Mouse (Mus musculus): Measurements from ENCODE around the gene Lad1.

The Lad1 gene

DNA sequence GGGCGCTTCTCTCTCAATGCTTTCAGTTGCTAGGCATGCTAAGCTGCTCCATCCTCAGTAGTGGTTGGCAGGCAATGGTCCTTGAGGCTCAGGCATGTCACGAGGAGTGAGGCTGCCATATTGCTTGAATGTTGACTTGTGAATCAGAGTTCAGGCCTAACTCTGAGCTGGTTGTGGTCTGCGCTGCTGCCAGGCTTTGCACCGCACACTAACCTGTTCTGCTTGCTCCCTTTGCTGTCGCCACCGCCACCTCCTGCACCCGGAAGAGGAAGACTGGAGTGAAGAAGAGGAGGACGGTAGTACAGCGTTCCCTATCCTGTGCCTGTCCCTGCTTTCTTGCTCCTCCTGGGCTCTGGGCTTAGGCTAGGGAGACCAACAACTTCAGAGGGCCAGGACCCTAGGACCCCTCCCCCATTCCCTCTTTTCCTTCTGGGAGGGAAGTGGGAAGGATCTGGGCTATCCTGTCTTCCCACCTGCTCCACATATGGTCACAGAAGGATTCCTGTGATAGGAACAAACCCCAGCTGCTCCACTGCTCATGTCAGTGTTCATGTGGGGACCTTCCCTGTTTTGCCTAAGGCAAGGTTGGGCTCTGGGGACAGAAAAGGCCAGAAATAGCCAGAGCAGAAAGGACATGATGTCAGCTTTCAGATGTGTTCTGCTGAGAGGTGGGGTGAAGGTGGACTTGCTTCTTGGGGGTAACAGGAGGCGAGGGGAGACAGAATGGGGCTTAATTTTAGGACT, 25.3 kb downstream of the Lad1 start:
- no peak for TF ChIP-seq NANOG (IDR thresholded peaks at IDR 0.05; ENCODE audit: borderline replicate concordance, low read length)
- TF ChIP-seq CTCF (conservative IDR thresholded peaks at IDR 0.05; ENCODE audit: low read length) = no peak
- no peak for TF ChIP-seq POU5F1 (IDR thresholded peaks at IDR 0.05; ENCODE audit: borderline replicate concordance, low read length)
- Histone ChIP-seq H3K4me3 (replicated peaks; ENCODE audit: low read length) (no peak overlapping the region), H3K4me1 (replicated peaks; ENCODE audit: low read depth, low read length) (peaks cover 13% of the 10 kb centered on the region; the same call in 1 of the 2 replicates), H3K27me3 (ENCODE audit: insufficient read depth, low read length) (peaks cover 38% of the 10 kb centered on the region), H3K9me3 (ENCODE audit: low read length) (peaks cover 6% of the 10 kb centered on the region; the same call in 1 of the 2 replicates), H3K36me3 (ENCODE audit: insufficient read depth, low read length) (no peaks in the 10 kb centered on the region)

DNA sequence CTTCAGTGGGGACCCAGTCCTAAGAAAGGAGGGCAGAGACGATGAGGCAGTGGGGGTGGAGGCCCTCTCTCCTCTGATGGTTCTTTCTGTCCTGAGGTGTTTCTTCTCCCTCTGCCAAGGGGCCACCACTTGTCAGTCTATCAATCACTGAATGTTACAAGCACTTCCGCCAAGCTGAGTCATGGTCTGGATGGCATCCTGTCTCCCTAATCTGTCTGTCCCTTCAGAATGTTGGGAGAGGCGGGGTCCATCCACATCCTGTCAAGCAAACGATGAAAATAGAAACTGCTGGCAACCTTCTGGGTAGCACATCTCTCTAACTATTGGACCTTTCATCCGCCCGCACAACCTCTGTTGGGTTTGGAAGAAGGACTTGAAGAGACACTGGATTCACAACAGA, 26.1 kb downstream of the Lad1 start:
- no peak overlapping the region for H3K4me3 ChIP-seq (replicated peaks; ENCODE audit: low read length)
- peaks cover 41% of the 10 kb centered on the region for H3K27me3 ChIP-seq (ENCODE audit: insufficient read depth, low read length)
- TF ChIP-seq POU5F1 (IDR thresholded peaks at IDR 0.05; ENCODE audit: borderline replicate concordance, low read length) (no peak), NANOG (IDR thresholded peaks at IDR 0.05; ENCODE audit: borderline replicate concordance, low read length) (no peak), CTCF (conservative IDR thresholded peaks at IDR 0.05; ENCODE audit: low read length) (no peak)
- H3K9me3 ChIP-seq (ENCODE audit: low read length) = peaks cover 6% of the 10 kb centered on the region; the same call in 1 of the 2 replicates
- no peaks in the 10 kb centered on the region for H3K36me3 ChIP-seq (ENCODE audit: insufficient read depth, low read length)
- peaks cover 13% of the 10 kb centered on the region; the same call in 1 of the 2 replicates for H3K4me1 ChIP-seq (replicated peaks; ENCODE audit: low read depth, low read length)

DNA sequence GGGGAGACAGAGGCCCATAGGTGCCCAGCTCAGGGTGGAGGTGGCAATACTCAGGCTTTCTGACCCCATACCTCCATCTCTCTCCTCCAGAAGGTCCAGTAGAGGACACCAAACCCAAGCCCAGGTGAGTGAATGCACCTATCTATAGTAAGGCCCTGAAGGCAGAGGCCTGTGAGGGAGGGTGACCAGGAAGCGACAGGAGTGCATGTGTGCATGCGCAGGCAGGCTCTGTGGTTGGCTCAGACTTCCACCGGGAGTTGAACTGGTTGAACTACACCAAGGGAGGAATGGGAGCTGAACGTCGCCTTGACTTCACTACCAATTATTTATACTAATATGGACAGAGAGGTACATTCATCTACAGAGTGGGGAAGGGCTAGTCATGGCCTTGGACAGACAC, 28.2 kb downstream of the Lad1 start:
- H3K27me3 ChIP-seq (ENCODE audit: insufficient read depth, low read length) = peaks cover 50% of the 10 kb centered on the region
- H3K9me3 ChIP-seq (ENCODE audit: low read length) = peaks cover 6% of the 10 kb centered on the region; the same call in 1 of the 2 replicates
- no peak for TF ChIP-seq NANOG (IDR thresholded peaks at IDR 0.05; ENCODE audit: borderline replicate concordance, low read length)
- no peak for TF ChIP-seq POU5F1 (IDR thresholded peaks at IDR 0.05; ENCODE audit: borderline replicate concordance, low read length)
- TF ChIP-seq CTCF (conservative IDR thresholded peaks at IDR 0.05; ENCODE audit: low read length) = no peak
- H3K36me3 ChIP-seq (ENCODE audit: insufficient read depth, low read length) = no peaks in the 10 kb centered on the region
- H3K4me3 ChIP-seq (replicated peaks; ENCODE audit: low read length) = no peak overlapping the region
- peaks cover 15% of the 10 kb centered on the region for H3K4me1 ChIP-seq (replicated peaks; ENCODE audit: low read depth, low read length)

DNA sequence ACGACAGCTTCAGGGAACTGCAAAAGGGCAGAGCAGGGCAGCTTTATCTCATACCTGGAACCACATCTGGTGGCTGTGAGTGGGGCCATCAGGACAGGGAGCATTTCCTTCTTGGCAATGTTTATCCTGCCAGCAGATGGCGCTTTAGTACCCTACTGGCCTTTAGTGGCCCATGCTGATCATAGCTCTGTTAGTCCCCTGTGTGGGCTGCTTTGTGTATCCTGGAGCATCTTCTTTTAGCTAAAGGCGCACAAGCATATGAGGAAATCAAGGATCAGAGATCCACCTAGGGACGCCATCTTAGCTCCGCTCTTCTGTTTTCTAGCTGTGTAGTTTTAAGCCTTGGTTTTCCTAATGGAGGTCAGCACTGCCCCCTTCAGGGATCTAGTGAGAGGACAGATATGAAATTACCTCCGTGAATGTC, 28.8 kb downstream of the Lad1 start:
- Histone ChIP-seq H3K4me3 (replicated peaks; ENCODE audit: low read length) (no peak overlapping the region), H3K36me3 (ENCODE audit: insufficient read depth, low read length) (no peaks in the 10 kb centered on the region), H3K27me3 (ENCODE audit: insufficient read depth, low read length) (peaks cover 53% of the 10 kb centered on the region), H3K9me3 (ENCODE audit: low read length) (peaks cover 6% of the 10 kb centered on the region; the same call in 1 of the 2 replicates), H3K4me1 (replicated peaks; ENCODE audit: low read depth, low read length) (peaks cover 20% of the 10 kb centered on the region)
- peak; percentile 83 for TF ChIP-seq CTCF (conservative IDR thresholded peaks at IDR 0.05; ENCODE audit: low read length)
- no peak for TF ChIP-seq NANOG (IDR thresholded peaks at IDR 0.05; ENCODE audit: borderline replicate concordance, low read length)

DNA sequence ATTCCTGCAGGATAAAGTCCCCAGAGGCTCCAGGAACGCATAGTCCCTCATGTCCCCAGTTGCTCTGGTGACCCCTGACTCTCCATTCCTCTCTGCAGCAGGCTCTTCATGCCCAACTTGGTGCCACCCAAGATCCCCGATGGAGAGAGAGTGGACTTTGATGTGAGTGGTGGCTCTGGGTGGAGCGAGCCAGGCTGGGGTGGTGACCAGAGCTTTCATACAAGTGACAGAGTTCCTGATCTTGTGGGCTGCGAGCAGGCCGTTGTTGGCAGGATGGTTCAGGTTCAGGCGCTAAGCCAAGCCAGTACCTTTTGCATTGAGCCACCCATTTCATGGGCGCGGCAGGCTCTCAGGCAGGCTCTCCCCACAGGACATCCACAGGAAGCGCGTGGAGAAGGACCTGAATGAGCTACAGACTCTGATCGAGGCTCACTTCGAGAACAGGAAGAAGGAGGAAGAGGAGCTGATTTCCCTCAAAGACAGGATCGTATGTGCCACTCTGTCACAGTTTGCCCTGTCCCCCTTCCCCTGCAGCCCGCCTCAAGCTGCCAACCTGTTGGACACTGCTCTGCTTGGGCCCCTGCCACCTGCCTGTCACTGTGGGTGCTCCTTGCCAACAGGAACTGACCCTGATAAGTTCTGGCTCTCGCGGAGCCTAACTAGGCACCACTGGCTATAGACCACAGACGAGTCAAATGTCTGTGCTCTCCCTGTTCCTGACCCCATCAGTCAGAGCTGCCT, 29.4 kb downstream of the Lad1 start:
- H3K27me3 ChIP-seq (ENCODE audit: insufficient read depth, low read length) = peaks cover 53% of the 10 kb centered on the region
- no peaks in the 10 kb centered on the region for H3K36me3 ChIP-seq (ENCODE audit: insufficient read depth, low read length)
- TF ChIP-seq POU5F1 (IDR thresholded peaks at IDR 0.05; ENCODE audit: borderline replicate concordance, low read length) = no peak
- TF ChIP-seq CTCF (conservative IDR thresholded peaks at IDR 0.05; ENCODE audit: low read length) = no peak
- no peak for TF ChIP-seq NANOG (IDR thresholded peaks at IDR 0.05; ENCODE audit: borderline replicate concordance, low read length)
- peaks cover 24% of the 10 kb centered on the region for H3K4me1 ChIP-seq (replicated peaks; ENCODE audit: low read depth, low read length)
- no peak overlapping the region for H3K4me3 ChIP-seq (replicated peaks; ENCODE audit: low read length)
- peaks cover 6% of the 10 kb centered on the region; the same call in 1 of the 2 replicates for H3K9me3 ChIP-seq (ENCODE audit: low read length)

DNA sequence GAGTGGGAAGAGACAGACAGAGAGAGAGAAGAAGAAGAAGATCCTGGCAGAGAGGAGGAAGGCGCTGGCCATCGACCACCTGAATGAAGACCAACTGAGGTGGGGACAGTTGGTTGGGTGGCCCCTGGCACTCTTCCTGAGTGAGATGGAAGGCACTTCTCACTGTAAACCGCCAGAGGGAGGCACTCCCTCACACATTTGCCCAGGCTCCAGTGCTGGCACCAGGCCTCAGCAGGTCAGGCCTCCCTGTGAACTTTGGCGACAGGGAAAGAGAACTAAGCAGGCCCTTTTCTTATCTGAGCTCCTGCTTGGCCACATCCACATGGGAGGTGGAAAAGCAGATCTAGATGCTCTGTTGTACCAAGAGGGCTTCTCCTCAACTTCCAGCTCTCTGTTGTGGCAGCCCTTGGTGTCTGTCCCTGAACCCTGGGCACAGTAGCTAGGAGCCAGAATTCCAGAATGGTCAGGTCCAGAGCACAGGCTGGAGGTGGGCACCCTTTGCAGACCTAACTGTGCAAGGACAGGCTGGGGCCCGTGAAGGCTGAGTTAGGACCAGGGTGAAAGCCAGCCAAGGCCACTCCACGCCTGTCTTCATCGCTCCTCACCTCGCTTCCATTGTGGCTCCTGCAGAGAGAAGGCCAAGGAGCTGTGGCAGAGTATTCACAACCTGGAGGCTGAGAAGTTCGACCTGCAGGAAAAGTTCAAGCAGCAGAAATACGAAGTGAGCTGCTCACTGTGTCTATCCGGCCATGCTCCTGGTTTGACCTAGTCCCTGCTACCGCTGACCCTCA, 32.5 kb downstream of the Lad1 start:
- Histone ChIP-seq H3K36me3 (ENCODE audit: insufficient read depth, low read length) (no peaks in the 10 kb centered on the region), H3K4me3 (replicated peaks; ENCODE audit: low read length) (no peak overlapping the region), H3K4me1 (replicated peaks; ENCODE audit: low read depth, low read length) (peaks cover 27% of the 10 kb centered on the region), H3K9me3 (ENCODE audit: low read length) (no peaks in the 10 kb centered on the region), H3K27me3 (ENCODE audit: insufficient read depth, low read length) (peaks cover 42% of the 10 kb centered on the region)
- no peak for TF ChIP-seq NANOG (IDR thresholded peaks at IDR 0.05; ENCODE audit: borderline replicate concordance, low read length)
- TF ChIP-seq POU5F1 (IDR thresholded peaks at IDR 0.05; ENCODE audit: borderline replicate concordance, low read length) = no peak
- TF ChIP-seq CTCF (conservative IDR thresholded peaks at IDR 0.05; ENCODE audit: low read length) = 0 out of 2 replicates have a peak, but pooled peaks have one; percentile 8

DNA sequence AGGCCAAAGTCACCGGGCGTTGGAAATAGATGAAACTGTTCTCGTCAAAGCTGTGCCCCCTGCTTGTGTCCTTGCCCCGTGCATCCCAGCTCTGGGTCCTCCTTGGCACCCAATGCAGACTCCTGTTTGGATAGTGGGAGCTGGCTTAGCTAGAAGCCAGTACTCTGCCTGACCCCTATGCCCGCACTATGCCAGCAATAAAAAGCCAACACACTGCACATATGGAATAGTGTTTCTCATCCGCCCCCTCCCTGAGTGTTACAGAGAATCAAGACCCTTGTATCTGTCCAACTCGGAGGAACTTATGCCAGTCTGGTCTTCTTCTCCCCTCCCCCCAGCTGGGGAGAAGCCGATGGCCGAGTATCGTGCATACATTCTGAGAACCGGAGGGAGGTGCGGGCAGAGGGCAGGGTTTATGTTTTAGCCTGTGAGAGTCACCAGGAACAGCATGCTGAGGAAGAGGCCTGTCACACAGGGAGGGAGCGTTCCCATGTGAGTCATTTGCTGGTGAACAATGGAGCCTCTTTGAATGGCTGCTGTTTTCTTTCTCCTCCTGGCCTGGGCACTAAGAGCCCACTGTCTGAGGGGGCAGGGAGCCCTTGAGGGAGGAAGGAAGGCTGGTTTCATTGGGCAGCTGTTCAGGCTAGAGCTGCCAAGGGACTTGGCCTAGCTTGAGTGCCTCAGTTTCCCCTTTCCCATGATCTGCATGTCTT, 33.8 kb downstream of the Lad1 start:
- Histone ChIP-seq H3K9me3 (ENCODE audit: low read length) (no peaks in the 10 kb centered on the region), H3K36me3 (ENCODE audit: insufficient read depth, low read length) (no peaks in the 10 kb centered on the region), H3K4me1 (replicated peaks; ENCODE audit: low read depth, low read length) (peaks cover 38% of the 10 kb centered on the region), H3K4me3 (replicated peaks; ENCODE audit: low read length) (no peak overlapping the region), H3K27me3 (ENCODE audit: insufficient read depth, low read length) (peaks cover 46% of the 10 kb centered on the region)
- TF ChIP-seq POU5F1 (IDR thresholded peaks at IDR 0.05; ENCODE audit: borderline replicate concordance, low read length) (no peak), CTCF (conservative IDR thresholded peaks at IDR 0.05; ENCODE audit: low read length) (no peak), NANOG (IDR thresholded peaks at IDR 0.05; ENCODE audit: borderline replicate concordance, low read length) (no peak)
